Mouse (Mus musculus) CH12.LX (cell line): ENCODE results near the gene Gon7. TPM values are rescaled to one million over a fixed set of nuclear protein-coding genes. Genes with fewer than 3 reads are reported as not detected.

Experiments
- DNase-seq: peaks from one replicate; pipeline ENCODE4 v3.0.0-alpha.2; 2013; ENCODE audit errors: extremely low read depth
- H3K27ac ChIP-seq: 2 replicates; pipeline ENCODE4 v1.5.1; 2012; ENCODE audit warnings: low read depth, mild to moderate bottlenecking, control low read depth, moderate library complexity; ENCODE audit not compliant: insufficient read depth
- H3K27me3 ChIP-seq: replicated peaks from 2 replicates; pipeline ENCODE3; 2012; ENCODE audit warnings: inconsistent platforms
- H3K36me3 ChIP-seq, 2 experiments: replicated peaks in 1 of 2; 2 replicates each; pipeline versions ENCODE3 to v1.6.1; 2012; ENCODE audit warnings: inconsistent platforms in 1 of 2, low read length in 1 of 2, mild to moderate bottlenecking in 1 of 2, mixed read lengths in 1 of 2, moderate library complexity in 1 of 2; ENCODE audit not compliant: control insufficient read depth in 1 of 2, insufficient read depth in 1 of 2
- H3K4me1 ChIP-seq, 2 experiments: 2 replicates each; pipeline ENCODE4 v1.6.1; 2012; ENCODE audit warnings: inconsistent platforms in 1 of 2, moderate library complexity in 1 of 2; ENCODE audit not compliant: insufficient read depth in 2 of 2, control insufficient read depth in 1 of 2
- H3K4me2 ChIP-seq: 2 replicates; pipeline ENCODE4 v1.6.1; 2012; ENCODE audit warnings: low read depth, mild to moderate bottlenecking, control low read depth; ENCODE audit not compliant: poor library complexity, insufficient read depth, severe bottlenecking
- H3K4me3 ChIP-seq, 3 experiments: fragments of 150-350 bp in 1 of 3; sonication (generic) in 1 of 3; replicated peaks in 1 of 3; 2 replicates each; pipeline versions ENCODE3 to v1.5.1; 2011 to 2012; ENCODE audit warnings: low read depth in 2 of 3, low read length in 2 of 3, mild to moderate bottlenecking in 2 of 3, moderate library complexity in 2 of 3, control low read depth in 1 of 3, improper control_type of control experiment in 1 of 3, inconsistent platforms in 1 of 3, mixed read lengths in 1 of 3; ENCODE audit not compliant: poor library complexity in 1 of 3
- H3K79me2 ChIP-seq: replicated peaks from 2 replicates; pipeline ENCODE4 v1.6.1; 2012; ENCODE audit warnings: mild to moderate bottlenecking, moderate library complexity; ENCODE audit not compliant: control insufficient read depth, poor library complexity, insufficient read depth, severe bottlenecking; ENCODE audit errors: extremely low read depth
- H3K9ac ChIP-seq: 2 replicates; pipeline ENCODE4 v1.6.1; 2012; ENCODE audit warnings: low read depth, mild to moderate bottlenecking, control low read depth, moderate library complexity; ENCODE audit not compliant: insufficient read depth
- H3K9me3 ChIP-seq: replicated peaks from 2 replicates; pipeline ENCODE3; 2012; ENCODE audit warnings: low read length, inconsistent platforms, mixed read lengths
- BHLHE40 ChIP-seq: IDR thresholded peaks from 2 replicates; pipeline ENCODE4 v1.6.1; 2011; ENCODE audit warnings: mild to moderate bottlenecking, low read depth, low read length, improper control_type of control experiment
- CHD1 ChIP-seq: IDR thresholded peaks from 2 replicates; pipeline ENCODE4 v1.6.1; 2012; ENCODE audit warnings: low read depth, low read length, improper control_type of control experiment, inconsistent platforms
- CHD2 ChIP-seq: IDR thresholded peaks from 2 replicates; pipeline ENCODE4 v1.6.1; 2011; ENCODE audit warnings: low read length, improper control_type of control experiment
- E2F4 ChIP-seq: IDR thresholded peaks from 2 replicates; pipeline ENCODE4 v1.6.1; 2011; ENCODE audit warnings: low read depth, low read length, improper control_type of control experiment; ENCODE audit not compliant: insufficient replicate concordance
- ELF1 ChIP-seq: IDR thresholded peaks from 2 replicates; pipeline ENCODE4 v1.6.1; 2014; ENCODE audit warnings: low read depth, mild to moderate bottlenecking, inconsistent platforms, low read length, improper control_type of control experiment
- ETS1 ChIP-seq: conservative IDR thresholded peaks from 2 replicates; pipeline ENCODE4 v1.6.1; 2012; ENCODE audit warnings: low read depth, mild to moderate bottlenecking, inconsistent platforms, low read length, improper control_type of control experiment, moderate library complexity
- GABPA ChIP-seq: IDR thresholded peaks from 2 replicates; pipeline ENCODE4 v1.6.1; 2012; ENCODE audit warnings: low read depth, low read length, improper control_type of control experiment, inconsistent platforms; ENCODE audit not compliant: insufficient replicate concordance
- IRF4 ChIP-seq: IDR thresholded peaks from 2 replicates; pipeline ENCODE4 v1.6.1; 2014; ENCODE audit warnings: low read depth, mild to moderate bottlenecking, inconsistent platforms, low read length, improper control_type of control experiment
- JUND ChIP-seq: conservative IDR thresholded peaks from 2 replicates; pipeline ENCODE4 v1.6.1; 2011; ENCODE audit warnings: low read depth, low read length, improper control_type of control experiment
- MEF2A ChIP-seq: IDR thresholded peaks from 2 replicates; pipeline ENCODE4 v1.6.1; 2014; ENCODE audit warnings: low read depth, mild to moderate bottlenecking, inconsistent platforms, low read length, improper control_type of control experiment, borderline replicate concordance
- MXI1 ChIP-seq: IDR thresholded peaks from 2 replicates; pipeline ENCODE4 v1.6.1; 2011; ENCODE audit warnings: mild to moderate bottlenecking, low read depth, low read length, improper control_type of control experiment
- NRF1 ChIP-seq: IDR thresholded peaks from 2 replicates; pipeline ENCODE4 v1.6.1; 2014; ENCODE audit warnings: low read depth, mild to moderate bottlenecking, inconsistent platforms, low read length, improper control_type of control experiment, moderate library complexity
- PAX5 ChIP-seq: IDR thresholded peaks from 2 replicates; pipeline ENCODE4 v1.6.1; 2012; ENCODE audit warnings: low read length, inconsistent platforms, mixed read lengths
- POLR2A ChIP-seq: IDR thresholded peaks from 2 replicates; pipeline ENCODE4 v1.6.1; 2011; ENCODE audit warnings: low read depth, mild to moderate bottlenecking, improper control_type of control experiment, low read length
- RCOR1 ChIP-seq: conservative IDR thresholded peaks from 2 replicates; pipeline ENCODE4 v1.6.1; 2012; ENCODE audit warnings: low read depth, mild to moderate bottlenecking, inconsistent platforms, low read length, improper control_type of control experiment
- SMC3 ChIP-seq: IDR thresholded peaks from 2 replicates; pipeline ENCODE4 v1.6.1; 2011; ENCODE audit warnings: low read depth, low read length, improper control_type of control experiment
- USF1 ChIP-seq: IDR thresholded peaks from 2 replicates; pipeline ENCODE4 v1.6.1; 2014; ENCODE audit warnings: low read depth, mild to moderate bottlenecking, inconsistent platforms, low read length, improper control_type of control experiment
- USF2 ChIP-seq: conservative IDR thresholded peaks from 2 replicates; pipeline ENCODE4 v1.6.1; 2011; ENCODE audit warnings: low read depth, low read length, improper control_type of control experiment
- ZC3H11A ChIP-seq: IDR thresholded peaks from 2 replicates; pipeline ENCODE4 v1.6.1; 2012; ENCODE audit warnings: low read depth, mild to moderate bottlenecking, inconsistent platforms, low read length, improper control_type of control experiment
- dilution Hi-C: fragments of 300-500 bp; cut with MboI; formaldehyde crosslinking; loops from 2 replicates; pipeline ENCODE4 v1.14.3; 2020; ENCODE audit warnings: low sequenced_read_pairs; ENCODE audit not compliant: extremely low pct_unique_long_range_greater_than_20kb, extremely low pct_ligation_motif_present
- in situ Hi-C: fragments of 300-500 bp; cut with MboI; formaldehyde crosslinking; loops from 3 replicates; pipeline ENCODE4 v1.14.3; 2019; ENCODE audit warnings: low sequenced_read_pairs, low pct_ligation_motif_present, low pct_unique_long_range_greater_than_20kb, mixed read lengths
- polyA plus RNA-seq: library from polyadenylated mRNA; unstranded; fragments of >175 nt; gene quantifications from 2 replicates; pipeline ENCODE4 v1.2.1, GENCODE M21; 2012; ENCODE audit warnings: low read depth; ENCODE audit not compliant: insufficient read length
- total RNA-seq, 2 experiments: library from RNA; depleted of rRNA; stranded (reverse); fragments of 300-350 nt in 1 of 2; fragments of >200 nt in 1 of 2; gene quantifications; 2 replicates each; pipeline ENCODE4 v1.2.3; 2012 to 2014

Gene Gon7
- total and polyA plus RNA-seq, 3 experiments = 20.9 to 30.0 (median 21.1) TPM

DNA sequence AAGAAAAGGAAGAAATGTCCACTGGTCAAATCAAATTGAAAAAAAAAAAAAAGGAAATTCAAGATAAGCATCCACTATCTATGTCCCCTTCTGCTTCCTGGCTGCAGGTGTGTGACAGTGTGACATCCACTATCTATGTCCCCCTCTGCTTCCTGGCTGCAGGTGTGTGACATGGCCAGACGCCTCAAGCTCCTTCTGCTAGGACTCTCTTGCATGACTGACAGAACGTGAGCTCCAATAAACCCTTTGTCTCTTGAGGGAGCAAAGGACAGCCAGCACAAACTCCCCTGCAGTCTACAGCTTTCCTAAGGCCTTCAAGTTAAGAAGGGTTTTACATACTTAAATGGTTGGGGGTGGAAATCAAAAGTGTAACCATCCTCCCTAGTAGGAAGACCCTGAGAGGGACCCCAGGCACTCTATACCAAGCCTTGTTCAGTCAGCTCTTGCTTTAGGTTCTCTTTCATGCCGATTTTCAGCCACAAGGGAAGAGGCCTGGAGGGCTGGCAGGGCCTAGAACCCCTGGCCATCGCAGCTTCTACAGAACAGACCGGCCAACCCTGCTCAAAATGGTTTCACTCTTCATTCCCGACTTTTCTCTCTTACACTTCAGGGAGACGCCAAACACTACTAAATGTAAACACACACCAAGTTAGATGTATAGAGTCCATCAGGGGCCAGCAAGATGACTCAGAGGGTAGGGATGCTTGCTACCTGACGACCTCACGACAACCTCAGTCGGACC is 42.8 kb downstream of the Gon7 start:
- H3K4me1 ChIP-seq = peaks cover 0 to 2% of the 10 kb centered on the region in 2 experiments; a peak in 1 of 4 replicates
- in situ Hi-C loops = no loop called here

DNA sequence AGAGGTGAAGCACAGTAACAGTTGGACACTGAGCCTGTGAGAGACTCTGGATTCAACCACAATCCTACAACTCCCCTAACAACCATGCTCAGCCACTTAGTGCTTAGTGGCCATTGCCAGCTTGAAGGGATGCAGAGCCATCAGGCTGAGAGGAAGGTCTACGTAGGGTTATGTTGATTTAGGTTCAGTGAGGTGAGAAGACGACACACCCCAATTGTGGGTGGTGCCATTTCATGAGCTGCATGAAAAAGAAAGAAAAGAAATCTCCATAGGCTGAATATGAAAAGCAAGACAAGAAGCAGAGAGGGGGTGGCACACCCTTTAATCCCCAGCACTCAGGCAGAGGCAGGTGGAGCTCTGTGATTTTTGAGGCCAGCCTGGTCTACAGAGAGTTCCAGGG is 43.5 kb downstream of the Gon7 start:
- Histone ChIP-seq H3K9me3 (no peaks in the 10 kb centered on the region), H3K4me1 (no peaks in the 10 kb centered on the region), H3K4me3 (no peak overlapping the region), H3K4me2 (no peak overlapping the region), H3K27me3 (no peaks in the 10 kb centered on the region), H3K36me3 (no peaks in the 10 kb centered on the region), H3K79me2 (no peaks in the 10 kb centered on the region), H3K9ac (no peak overlapping the region), H3K27ac (no peak overlapping the region)
- in situ Hi-C loops = no loop called here
- TF ChIP-seq E2F4 = no peak
- TF ChIP-seq ELF1 = no peak
- TF ChIP-seq CHD1 = no peak
- no peak for TF ChIP-seq BHLHE40
- TF ChIP-seq POLR2A = no peak
- no peak for TF ChIP-seq JUND
- no peak for TF ChIP-seq MXI1
- TF ChIP-seq MEF2A = no peak
- TF ChIP-seq CHD2 = no peak
- no peak for DNase-seq
- dilution Hi-C loops = no loop called here

More for the DNA sequence above, 42.8 kb downstream of the Gon7 start:
- no peak for TF ChIP-seq USF1
- TF ChIP-seq USF2 = no peak
- no peak for TF ChIP-seq ZC3H11A
- no peak for TF ChIP-seq GABPA
- TF ChIP-seq RCOR1 = no peak
- no peak for TF ChIP-seq SMC3
- no peak for TF ChIP-seq ETS1
- no peak for TF ChIP-seq CHD2
- no peak for TF ChIP-seq PAX5
- TF ChIP-seq NRF1 = no peak
- TF ChIP-seq E2F4 = no peak
- no peak for TF ChIP-seq IRF4
- TF ChIP-seq, all 38 proteins: peak for 0
- Histone ChIP-seq H3K27ac (no peak overlapping the region), H3K9ac (no peak overlapping the region), H3K9me3 (no peaks in the 10 kb centered on the region), H3K4me3 (no peak overlapping the region), H3K79me2 (no peaks in the 10 kb centered on the region), H3K4me2 (no peak overlapping the region), H3K36me3 (no peaks in the 10 kb centered on the region), H3K27me3 (no peaks in the 10 kb centered on the region)
- dilution Hi-C loops = no loop called here
- DNase-seq = no peak
